Mouse (Mus musculus) central nervous system, embryonic 14 days (tissue): ENCODE data around the gene Spns1. TPM values are rescaled to one million over a fixed set of nuclear protein-coding genes. Genes with fewer than 3 reads are reported as not detected.

ENCODE experiments used
- polyA plus RNA-seq: library from polyadenylated mRNA; depleted of rRNA; stranded (reverse); fragments of >200 nt; gene quantifications from 2 replicates; pipeline ENCODE4 v1.2.3, GENCODE M21; 2012; rRNA removed

Gene Spns1
- 169 and 177 TPM in 2 replicates for polyA plus RNA-seq

DNA sequence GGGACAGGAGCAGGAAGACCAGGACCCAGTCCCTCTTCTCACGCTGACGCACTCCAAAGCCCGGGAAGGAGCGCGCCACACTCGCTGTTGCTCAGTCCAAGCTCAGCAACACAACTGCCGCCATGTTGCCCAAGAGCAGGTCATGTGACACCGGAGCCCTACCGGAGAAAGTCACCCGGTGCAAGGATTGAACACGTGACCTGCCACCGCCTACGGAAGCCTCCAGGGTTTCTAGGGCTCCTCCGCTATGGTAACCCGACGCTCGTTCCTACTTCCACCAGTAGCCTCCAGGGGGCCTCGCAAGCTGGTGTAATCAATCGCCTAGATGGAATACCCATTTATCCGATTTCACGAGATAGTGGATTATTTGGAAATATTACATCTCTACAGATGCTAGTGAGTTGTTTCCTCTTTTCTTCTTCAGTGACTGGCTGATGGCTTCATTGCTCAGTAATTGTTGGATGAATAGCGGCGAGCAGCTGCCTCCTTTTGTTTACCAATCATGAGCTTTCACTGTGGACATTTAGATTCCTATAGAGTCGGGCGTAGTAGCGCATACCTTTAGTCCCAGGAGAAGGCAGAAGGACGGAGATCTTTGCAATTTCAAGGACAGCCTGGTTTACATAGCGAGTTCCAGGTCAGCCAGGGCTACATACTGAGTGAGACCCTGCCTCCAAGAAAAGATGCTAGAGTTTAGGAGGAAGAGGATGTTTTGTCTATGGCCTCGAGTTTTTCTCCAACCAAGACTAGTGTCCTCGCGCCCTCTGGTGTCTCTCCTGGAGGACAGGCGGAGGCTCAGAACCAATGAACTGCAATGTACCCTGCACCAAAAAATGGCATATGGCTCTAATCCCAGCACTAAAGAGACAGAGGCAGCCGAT is at the start of gene Spns1:
Gene Spns1, minus strand, starts transcription at position 173 of the 881 bp plus-strand sequence.

DNA sequence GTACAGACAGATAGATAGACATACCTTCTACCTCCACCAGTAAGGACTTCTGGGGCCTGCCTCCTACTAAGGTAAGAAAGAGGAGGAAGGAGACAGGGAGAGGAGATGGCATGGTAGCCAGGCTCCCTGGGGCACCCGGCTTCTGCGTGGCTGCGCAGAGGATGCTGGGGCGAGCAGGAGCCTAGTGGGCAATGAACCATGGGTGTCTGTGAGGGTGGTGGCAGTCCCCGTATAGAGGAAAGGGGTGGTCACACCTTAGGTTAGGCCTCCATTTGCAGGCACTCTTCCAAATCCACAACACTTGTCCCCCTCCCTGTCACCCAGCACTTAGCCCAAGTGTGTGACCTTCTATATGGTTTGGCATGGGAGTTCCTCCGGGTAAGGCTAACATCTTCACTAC is 37.5 kb upstream of the Spns1 start, which contains the start of gene Cd19:
Gene Cd19, minus strand, starts transcription at position 165 of the 400 bp plus-strand sequence.

DNA sequence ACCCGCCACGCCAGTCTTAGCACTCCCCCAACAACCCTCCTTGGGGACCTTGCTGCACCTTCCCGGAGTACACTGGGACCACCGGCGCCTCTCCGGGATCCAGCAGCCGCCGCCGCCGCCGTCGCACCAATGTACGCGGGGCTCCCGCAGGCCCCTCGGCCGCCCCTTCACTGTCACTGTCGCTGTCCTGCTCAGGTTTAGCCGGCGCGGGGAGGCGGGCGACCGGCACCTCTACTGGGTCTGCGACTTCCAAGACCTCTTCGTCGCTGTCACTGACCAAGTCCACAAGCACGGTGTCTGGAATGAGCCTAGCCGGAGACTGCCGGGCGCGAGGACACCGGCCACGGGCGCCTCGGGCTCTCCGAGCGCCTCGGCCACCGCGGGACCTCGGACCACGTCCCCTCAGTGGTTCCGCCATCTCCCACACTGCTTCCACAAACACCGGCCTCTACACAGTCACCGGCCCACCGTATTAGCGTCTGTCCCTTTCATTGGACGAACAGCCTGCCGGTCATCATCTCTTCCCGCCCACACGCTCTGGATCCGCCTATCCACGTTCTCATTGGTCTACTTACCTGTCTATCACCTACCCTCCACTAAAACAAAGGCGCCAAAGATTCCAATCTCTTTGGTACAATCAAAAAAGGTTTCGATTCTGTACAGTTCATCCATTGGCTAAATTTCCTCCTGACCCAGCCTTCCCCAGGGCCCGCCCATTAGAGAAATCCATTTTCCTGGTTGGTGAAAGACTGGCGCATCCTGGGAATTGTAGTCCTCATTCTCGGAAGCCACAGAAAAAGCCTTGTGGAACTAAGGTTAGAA is 19.3 kb upstream of the Spns1 start, which contains the start of gene Nfatc2ip:
Gene Nfatc2ip, minus strand, starts transcription at position 440 of the 822 bp plus-strand sequence.

DNA sequence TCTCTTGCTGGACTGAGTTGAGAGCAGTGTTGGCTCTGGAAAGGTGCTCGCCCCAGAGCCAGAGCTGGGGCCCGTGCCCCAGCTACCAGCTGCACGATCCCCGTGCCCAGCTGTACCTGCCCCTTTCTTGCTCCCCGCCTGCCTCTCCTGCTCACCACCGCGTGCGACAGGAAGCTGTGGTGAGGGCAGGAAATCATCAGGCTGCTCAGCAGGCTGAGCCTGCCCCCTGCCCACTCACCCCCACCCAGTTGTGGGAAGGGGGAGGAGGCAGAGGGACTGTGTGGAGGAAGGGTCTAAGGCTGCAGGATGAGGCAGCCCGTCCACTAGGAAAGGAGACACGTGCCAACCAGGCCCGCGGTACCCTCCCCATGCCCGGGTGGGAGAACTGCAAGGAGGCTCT is 7.9 kb downstream of the Spns1 start, which contains the start of gene Lat:
Gene Lat, minus strand, starts transcription at position 178 of the 400 bp plus-strand sequence.

Other genes with a start within 250 kb of the Spns1 start
- 159 and 193 TPM in 2 replicates for gene Xpo6, start 176.9 kb downstream of the Spns1 start, polyA plus RNA-seq
- gene Sbk1, start 104.8 kb downstream of the Spns1 start, polyA plus RNA-seq: 308 and 368 TPM in 2 replicates
- gene Lat, start 7.9 kb downstream of the Spns1 start, polyA plus RNA-seq: 2.3 and 3.1 TPM in 2 replicates
- 12.3 and 14.0 TPM in 2 replicates for gene Nfatc2ip, start 19.3 kb upstream of the Spns1 start, polyA plus RNA-seq
- gene Cd19, start 37.4 kb upstream of the Spns1 start, polyA plus RNA-seq: 0.06 and 0.09 TPM in 2 replicates
- gene Rabep2, start 51.3 kb upstream of the Spns1 start, polyA plus RNA-seq: 25.2 and 30.6 TPM in 2 replicates
- gene Atp2a1, start 85.7 kb upstream of the Spns1 start, polyA plus RNA-seq: 0.54 and 17.8 TPM in 2 replicates
- gene Sh2b1, start 98.0 kb upstream of the Spns1 start, polyA plus RNA-seq: 84.3 and 86.1 TPM in 2 replicates
- gene Tufm, start 109.9 kb upstream of the Spns1 start, polyA plus RNA-seq: 113 and 115 TPM in 2 replicates
- 171 and 200 TPM in 2 replicates for gene Atxn2l, start 126.0 kb upstream of the Spns1 start, polyA plus RNA-seq
- 129 and 135 TPM in 2 replicates for gene Eif3c, start 189.0 kb upstream of the Spns1 start, polyA plus RNA-seq
- 0.49 and 0.66 TPM in 2 replicates for gene Apobr, start 207.5 kb upstream of the Spns1 start, polyA plus RNA-seq
- 49.6 and 55.6 TPM in 2 replicates for gene Cln3, start 208.4 kb upstream of the Spns1 start, polyA plus RNA-seq
- gene Il27, start 217.5 kb upstream of the Spns1 start, polyA plus RNA-seq: 0.11 TPM in 1 of 2 replicates, not detected in the other